Mouse (Mus musculus) erythroblast, adult 5-6 weeks (primary cell): ENCODE data around the gene Ngb. TPM values are rescaled to one million over a fixed set of nuclear protein-coding genes. Genes with fewer than 3 reads are reported as not detected.

Source experiments
- ATAC-seq: replicated peaks from 2 replicates; pipeline ENCODE4 v1.8.0; 2016; ENCODE audit warnings: moderate number of reproducible peaks, mild to moderate bottlenecking, moderate TSS enrichment, inconsistent platforms; ENCODE audit not compliant: poor library complexity, low FRiP score, severe bottlenecking
- total RNA-seq, 2 experiments: library from RNA; stranded (forward) in 1 of 2; stranded (reverse) in 1 of 2; fragments of 150-400 nt in 1 of 2; fragments of 200-764, 138-1000 nt in 1 of 2; gene quantifications; 2 replicates each; pipeline versions ENCODE4 v1.2.3 to v1.2.4; 2015 to 2017; ENCODE audit warnings: low replicate concordance in 2 of 2

The Ngb gene
- not detected in 2 replicates for total RNA-seq (2015; ENCODE audit: low replicate concordance)
- not detected in 2 replicates for total RNA-seq (2017; ENCODE audit: low replicate concordance)

DNA sequence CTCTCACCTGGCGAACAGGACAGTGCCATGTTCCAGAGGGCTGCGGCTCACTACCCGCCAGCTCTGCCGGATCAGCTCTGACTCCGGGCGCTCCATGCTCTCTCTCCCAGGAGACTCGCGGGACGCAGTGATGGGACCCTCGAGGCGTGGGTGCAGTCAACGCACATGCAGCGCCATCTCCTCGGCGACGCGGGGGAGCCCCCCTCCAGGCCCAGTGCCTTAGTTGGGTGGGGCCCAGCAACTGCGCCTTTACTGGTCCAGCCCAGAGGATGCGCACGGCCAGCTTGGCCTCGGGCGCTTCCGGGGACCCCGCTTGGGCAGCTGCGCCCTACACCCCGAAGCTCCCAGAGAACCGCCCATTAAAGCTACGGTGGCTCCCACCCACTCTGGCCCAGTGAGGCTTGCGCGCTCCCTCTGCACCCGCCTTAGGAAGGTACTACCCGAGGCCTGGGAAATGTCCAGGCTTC, at the start of gene Ngb:
TSS of gene Ngb (minus strand) at position 375 of the 467 bp plus-strand sequence.
- no peak for ATAC-seq

GRCm38 (mm10) chr12:87149471-87149870, 47.1 kb upstream of the Ngb start:
- no peak for ATAC-seq

DNA sequence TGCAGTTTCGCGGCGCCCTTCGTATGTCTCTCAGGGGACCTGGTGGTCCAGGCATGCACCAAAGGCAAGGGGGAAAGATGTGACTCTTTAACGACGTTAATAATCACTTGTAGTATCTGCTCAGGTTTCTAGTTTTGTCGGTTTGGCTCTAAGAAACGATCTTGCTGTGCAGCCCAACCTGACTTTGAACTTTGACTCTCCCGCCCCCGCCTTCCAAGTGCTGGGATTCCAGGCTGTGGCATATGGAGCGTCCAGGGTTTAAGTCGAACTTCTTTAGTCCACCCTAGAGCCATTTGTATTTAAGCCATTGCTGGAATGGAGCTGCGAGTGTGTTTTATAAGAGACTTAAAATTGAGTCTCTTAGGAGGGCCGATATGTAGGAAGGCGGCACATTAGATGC, 45.8 kb upstream of the Ngb start:
- ATAC-seq: no peak

DNA sequence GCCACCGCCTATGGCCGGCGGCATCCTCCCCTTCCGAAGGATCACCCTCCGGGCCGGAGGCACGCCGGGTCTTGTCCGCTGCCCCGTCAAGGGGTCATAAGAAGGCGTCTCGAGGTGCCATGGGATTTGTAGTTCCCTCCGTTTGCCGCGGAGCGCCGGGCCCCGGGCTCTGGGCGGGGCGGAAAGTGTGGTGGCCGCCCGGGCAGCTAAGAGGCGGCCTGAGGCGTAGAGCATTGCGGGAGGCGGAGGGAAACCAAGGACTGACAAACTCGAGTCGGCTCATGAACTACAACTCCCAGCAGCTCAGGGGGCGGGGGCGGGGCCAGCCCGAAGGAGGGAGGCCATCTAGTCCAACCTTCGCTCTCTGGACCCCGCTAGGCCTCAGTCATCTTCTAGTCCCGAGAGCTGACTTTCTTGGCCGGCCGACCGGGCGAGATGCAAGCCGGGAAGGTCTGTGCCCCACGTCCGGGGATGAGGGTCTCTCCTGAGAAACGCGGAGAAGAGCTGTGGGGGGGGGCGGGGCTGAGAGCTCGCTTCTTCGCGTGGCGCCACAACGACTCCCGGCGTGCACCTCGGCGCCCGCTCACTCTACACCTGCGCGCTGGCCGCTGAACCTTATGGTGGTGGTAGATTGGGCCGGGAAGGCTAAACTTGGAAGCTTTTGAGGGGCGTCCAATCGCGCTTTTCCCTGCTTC, 45.2 kb upstream of the Ngb start, which contains the start of gene Pomt2:
TSS of gene Pomt2 (minus strand) at position 574 of the 695 bp plus-strand sequence.
- peak; percentile 95 for ATAC-seq

DNA sequence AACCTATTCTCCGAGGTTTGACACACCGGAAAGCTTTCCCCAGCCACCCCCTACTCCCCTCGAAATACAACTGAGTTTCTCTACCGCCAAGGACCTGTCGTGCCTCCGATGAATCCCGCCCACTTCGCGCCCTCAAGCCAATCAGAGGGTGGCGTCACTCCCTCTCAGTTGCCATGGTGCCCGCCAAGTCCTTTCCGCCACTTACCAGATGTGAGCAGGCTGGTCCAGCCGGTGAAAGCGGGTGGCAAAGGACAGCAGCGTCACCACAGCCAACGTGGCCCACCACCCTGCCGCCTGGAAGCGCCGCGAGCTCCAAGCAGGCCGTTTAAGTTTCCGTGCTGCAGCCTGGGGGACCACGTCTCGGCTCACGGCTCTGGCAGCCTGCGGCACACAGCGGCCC, 44.6 kb upstream of the Ngb start, which contains the start of gene Gstz1:
TSS of gene Gstz1 (plus strand) at position 200 of the 400 bp plus-strand sequence.
- peak; percentile 91 for ATAC-seq

GRCm38 (mm10) chr12:87142156-87142555, 39.8 kb upstream of the Ngb start:
- ATAC-seq: no peak

- ATAC-seq: no peak
These were observed 36.4 kb upstream of the Ngb start for GRCm38 (mm10) chr12:87138768-87139167.

- no peak for ATAC-seq
These were observed 36.0 kb upstream of the Ngb start for GRCm38 (mm10) chr12:87138342-87138701.

GRCm38 (mm10) chr12:87137439-87138341, 35.4 kb upstream of the Ngb start:
- ATAC-seq: no peak

GRCm38 (mm10) chr12:87132784-87133183, 30.4 kb upstream of the Ngb start:
- ATAC-seq: no peak

- no peak for ATAC-seq
These were observed 29.9 kb upstream of the Ngb start for GRCm38 (mm10) chr12:87132210-87132609.

- ATAC-seq: no peak
These were observed 29.3 kb upstream of the Ngb start for GRCm38 (mm10) chr12:87131619-87132018.

DNA sequence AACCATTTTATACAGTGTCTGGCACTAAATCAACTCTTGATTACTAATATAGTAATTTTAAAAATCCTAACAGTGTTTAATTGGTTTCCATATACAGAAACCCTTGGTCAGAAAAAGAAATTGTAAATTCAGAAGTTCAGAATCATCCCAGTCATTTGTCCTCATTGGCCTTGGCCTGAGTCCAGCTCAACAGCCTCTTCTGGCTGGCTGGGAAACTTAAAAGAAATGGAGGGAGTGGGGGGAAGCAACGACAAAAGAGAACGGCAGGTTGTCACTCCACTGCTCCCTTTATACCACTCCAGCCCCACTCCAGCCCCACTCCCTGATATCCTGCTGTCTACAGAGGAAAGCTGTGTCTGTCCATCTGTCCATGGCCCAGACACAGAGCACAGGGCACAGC, 28.8 kb upstream of the Ngb start:
- ATAC-seq: no peak

DNA sequence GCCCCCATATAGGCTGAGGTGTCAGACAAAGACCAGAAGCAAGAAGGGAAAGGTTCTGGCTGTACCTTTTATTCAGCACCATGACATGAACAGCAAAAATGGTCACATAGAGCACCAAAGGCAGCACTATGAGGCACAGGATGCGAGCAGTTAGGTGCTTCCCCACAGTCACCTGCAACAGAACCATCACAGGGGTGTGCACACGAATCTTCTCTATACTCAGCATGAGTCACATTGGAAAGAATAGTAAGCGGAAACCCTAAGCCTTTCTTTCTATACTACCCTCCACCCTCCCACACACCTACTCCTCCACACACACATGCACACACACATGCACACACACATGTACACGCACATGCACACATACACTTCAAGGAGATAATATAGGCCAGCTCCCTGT, 27.9 kb upstream of the Ngb start:
- ATAC-seq: no peak

GRCm38 (mm10) chr12:87127256-87127655, 24.9 kb upstream of the Ngb start:
- no peak for ATAC-seq

- ATAC-seq: peak; percentile 79
These were observed 19.7 kb upstream of the Ngb start for GRCm38 (mm10) chr12:87121918-87122589.

DNA sequence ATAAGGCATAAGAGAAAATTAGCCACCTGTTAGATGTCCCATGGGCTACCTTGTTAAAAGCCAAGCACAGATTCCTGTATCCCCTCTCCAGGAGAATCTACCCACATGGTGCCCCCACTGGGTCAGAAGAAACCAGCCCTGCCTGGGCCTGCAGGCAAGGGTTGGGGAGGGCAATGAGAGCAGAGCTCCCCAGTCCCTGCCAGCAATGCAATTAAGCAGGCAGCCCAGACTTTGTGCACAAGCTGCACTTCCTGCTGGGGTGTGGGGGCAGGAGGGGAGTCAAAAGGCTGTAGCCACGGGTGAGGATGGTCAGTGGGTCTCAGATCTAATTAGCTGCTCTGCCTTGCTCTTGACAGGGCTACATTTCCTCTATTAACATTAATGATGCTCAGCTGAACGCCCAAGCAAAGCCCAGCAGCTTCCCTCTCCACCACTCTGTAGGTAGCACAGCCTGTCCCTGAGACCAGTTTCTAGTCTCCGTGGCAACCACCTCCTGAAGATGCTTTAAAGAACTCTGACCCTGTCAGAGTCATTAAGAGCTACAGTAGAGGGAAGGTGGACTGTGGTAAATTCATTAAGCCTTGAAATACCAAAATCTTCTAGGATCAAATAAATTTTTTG, 5.1 kb upstream of the Ngb start:
- no peak for ATAC-seq

DNA sequence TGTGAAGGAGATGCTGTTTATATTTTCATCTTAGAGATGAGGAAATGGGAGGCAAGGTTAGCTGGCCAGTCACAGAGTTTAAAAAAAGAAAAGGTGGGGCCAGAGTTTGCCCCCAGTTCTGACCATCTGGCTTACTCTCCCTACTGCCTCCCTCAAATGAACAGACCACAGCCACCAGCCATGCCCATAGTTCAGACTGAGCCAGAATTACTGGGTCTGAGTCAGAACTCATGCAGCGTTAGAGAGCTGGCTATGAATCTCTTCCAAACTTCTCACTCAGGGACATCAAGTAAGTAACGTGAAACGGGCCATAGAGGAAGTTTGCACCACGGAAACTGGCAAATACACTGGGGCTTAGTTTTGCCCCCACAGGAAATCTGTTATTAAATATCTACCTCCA, 2.5 kb upstream of the Ngb start:
- ATAC-seq: no peak

GRCm38 (mm10) chr12:87103471-87103870, 1.1 kb upstream of the Ngb start:
- no peak for ATAC-seq

- ATAC-seq: no peak
These were observed 2.0 kb downstream of the Ngb start for GRCm38 (mm10) chr12:87100331-87100730.
